Mouse (Mus musculus): ENCODE measurements at regions not wholly inside any gene's neighbourhood (a gene's known extent, or its start where the extent isn't known, plus 50 kb on each side); places are given as distances from the start of the nearest gene placed in this dataset.
A peak's percentile ranks its signal among the peaks of the same experiment; 100 is the strongest.

DNA sequence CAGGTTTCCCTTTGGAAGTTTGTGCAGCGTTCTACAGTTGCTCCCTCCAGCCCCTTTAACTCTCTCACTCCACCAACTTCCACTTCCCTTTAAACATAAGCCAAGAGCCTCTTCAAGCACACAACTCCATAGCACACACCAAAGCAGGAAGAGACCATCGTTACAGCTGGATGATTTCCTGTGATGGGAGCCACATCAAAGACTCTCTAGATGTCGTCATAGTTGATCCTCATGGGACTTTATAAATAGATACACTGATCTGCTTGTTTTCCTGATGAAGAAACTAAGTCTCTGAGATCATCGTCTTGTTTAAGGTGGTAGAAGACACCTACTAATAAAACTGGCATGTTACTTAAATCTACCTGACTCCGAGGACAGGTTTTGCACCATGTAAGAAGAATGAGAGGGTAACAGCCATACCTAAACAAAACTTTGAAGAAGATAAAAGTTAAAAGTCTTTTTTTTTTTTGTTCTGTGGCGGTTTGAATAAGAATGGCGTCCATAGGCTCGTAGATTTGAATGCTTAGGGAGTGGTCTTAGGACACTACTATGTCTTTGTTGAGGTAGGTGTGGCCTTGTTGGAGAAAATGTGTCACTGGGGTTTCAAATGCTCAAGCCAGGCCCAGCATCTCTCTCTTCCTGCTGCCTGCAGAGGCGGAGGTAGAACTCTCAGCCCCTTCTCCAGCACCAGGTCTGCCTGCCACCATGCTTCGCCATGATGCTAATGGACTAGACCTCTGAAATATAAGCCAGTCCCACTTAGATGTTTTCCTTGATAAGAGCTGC is 97.8 kb upstream of the Cnot2 start:
- WGBS = 90% methylated on average over 10 of the region's 10 CpGs

DNA sequence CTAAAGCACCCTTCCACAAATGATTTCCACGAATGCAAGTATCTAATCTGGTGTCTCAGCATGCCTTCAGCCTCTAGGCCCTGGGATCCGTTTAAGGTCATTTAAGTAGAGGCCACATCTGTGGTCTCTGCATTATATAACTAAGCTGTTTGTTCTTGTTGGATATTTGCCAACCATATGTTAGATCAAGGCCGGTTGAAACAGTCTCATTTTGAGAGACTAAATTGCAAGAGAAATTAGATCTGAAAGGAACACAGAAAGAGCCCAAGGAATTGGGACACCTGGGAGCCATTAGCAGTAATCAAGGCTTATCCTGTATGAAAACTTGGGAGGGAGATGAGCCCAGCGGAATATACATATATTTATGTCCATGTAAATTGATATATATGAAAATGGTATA is 96.6 kb upstream of the Cnot2 start:
- Histone ChIP-seq H3K27ac (replicated peaks) (no peak overlapping the region), H3K27me3 (ENCODE audit: low read depth, poor library complexity, severe bottlenecking) (no peaks in the 10 kb centered on the region), H3K36me3 (no peaks in the 10 kb centered on the region), H3K4me1 (no peaks in the 10 kb centered on the region), H3K4me3 (no peak overlapping the region), H3K9me3 (replicated peaks) (peaks cover 5% of the 10 kb centered on the region; the same call in 1 of the 2 replicates)
- no peak for DNase-seq (ENCODE audit: low spot score)
- 76% methylated on average over 4 of the region's 4 CpGs for WGBS

More for the DNA sequence above, 97.8 kb upstream of the Cnot2 start:
- no peaks in the 10 kb centered on the region for H3K27me3 ChIP-seq (ENCODE audit: low read depth, poor library complexity, severe bottlenecking)
- no peaks in the 10 kb centered on the region for H3K4me1 ChIP-seq
- H3K4me3 ChIP-seq = no peak overlapping the region
- DNase-seq (ENCODE audit: low spot score) = no peak
- no peaks in the 10 kb centered on the region for H3K36me3 ChIP-seq
- H3K9me3 ChIP-seq (replicated peaks) = peaks cover 5% of the 10 kb centered on the region; the same call in 1 of the 2 replicates
- H3K27ac ChIP-seq (replicated peaks) = no peak overlapping the region

GRCm38 (mm10) chr10:116675171-116675570 is 93.9 kb upstream of the Cnot2 start:
- 82% methylated on average over 7 of the region's 7 CpGs for WGBS
- Histone ChIP-seq H3K4me1 (no peaks in the 10 kb centered on the region), H3K27ac (replicated peaks) (no peak overlapping the region), H3K36me3 (no peaks in the 10 kb centered on the region), H3K27me3 (ENCODE audit: low read depth, poor library complexity, severe bottlenecking) (no peaks in the 10 kb centered on the region), H3K4me3 (no peak overlapping the region), H3K9me3 (replicated peaks) (no peaks in the 10 kb centered on the region)
- DNase-seq (ENCODE audit: low spot score) = no peak

DNA sequence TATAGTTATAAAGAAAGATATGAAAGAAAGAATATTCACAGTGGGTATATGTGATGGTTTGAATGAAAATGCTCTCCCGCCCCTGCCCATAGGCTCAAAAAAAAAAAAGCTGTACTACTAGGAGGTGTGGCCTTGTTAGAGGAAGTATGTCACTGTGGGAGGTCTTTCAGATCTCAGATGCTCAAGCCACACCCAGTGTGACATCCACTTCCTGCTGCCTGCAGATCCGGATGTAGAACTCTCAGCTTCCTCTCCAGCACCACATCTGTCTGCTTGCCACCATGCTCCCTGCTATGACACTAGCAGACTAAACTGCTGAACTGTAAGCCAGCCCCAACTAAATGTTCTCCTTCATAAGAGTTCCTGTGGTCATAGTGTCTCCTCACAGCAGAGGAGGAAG is 93.0 kb upstream of the Cnot2 start:
- H3K27ac ChIP-seq (replicated peaks) = no peak overlapping the region
- no peak overlapping the region for H3K4me3 ChIP-seq
- no peaks in the 10 kb centered on the region for H3K36me3 ChIP-seq
- H3K4me1 ChIP-seq = no peaks in the 10 kb centered on the region
- WGBS = 83% methylated on average over 2 of the region's 2 CpGs
- DNase-seq (ENCODE audit: low spot score) = no peak
- no peaks in the 10 kb centered on the region for H3K9me3 ChIP-seq (replicated peaks)
- no peaks in the 10 kb centered on the region for H3K27me3 ChIP-seq (ENCODE audit: low read depth, poor library complexity, severe bottlenecking)

DNA sequence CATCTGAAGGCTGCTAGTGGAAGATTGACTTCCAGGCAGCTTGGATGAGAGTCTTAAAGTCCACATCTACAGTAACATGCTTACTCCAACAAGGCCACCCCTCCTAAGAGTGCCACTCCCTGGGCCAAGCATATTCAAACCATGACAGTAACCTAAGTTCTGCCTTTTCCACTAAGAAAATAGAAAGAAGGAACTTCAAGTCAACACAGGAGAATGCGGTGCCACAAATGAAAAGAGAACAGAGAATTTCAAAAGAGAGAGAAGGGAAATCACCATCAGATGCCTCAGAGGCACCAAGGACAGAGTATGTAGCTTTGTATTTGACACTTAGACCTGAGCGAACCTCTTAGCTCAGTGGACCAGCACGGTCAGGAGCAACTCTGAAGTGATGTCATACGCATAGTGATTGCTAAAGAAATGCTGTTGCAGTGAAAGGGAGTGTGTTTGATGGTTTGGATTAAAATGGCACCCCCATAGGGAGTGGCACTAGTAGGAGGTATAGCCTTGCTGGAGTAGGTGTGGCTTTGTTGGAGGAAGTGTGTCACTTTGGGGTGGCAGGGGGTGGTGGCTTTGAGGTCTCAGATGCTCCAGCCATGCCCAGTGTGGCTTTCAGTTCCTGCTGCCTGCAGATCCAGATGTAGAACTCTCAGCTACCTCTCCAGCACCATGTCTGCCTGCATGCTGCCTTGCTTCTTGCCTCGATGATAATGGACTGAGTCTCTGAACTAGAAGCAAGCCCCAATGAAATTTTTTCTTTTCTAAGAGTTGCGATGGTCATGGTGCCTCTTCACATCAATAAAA is 77.1 kb upstream of the Cnot2 start:
- H3K9me3 ChIP-seq (replicated peaks) = no peaks in the 10 kb centered on the region
- no peaks in the 10 kb centered on the region for H3K27me3 ChIP-seq (ENCODE audit: low read depth, poor library complexity, severe bottlenecking)
- WGBS = 95% methylated on average over 6 of the region's 6 CpGs
- no peak overlapping the region for H3K4me3 ChIP-seq
- H3K4me1 ChIP-seq = peaks cover 12% of the 10 kb centered on the region
- H3K27ac ChIP-seq (replicated peaks) = no peak overlapping the region
- no peak for DNase-seq (ENCODE audit: low spot score)
- no peaks in the 10 kb centered on the region for H3K36me3 ChIP-seq

DNA sequence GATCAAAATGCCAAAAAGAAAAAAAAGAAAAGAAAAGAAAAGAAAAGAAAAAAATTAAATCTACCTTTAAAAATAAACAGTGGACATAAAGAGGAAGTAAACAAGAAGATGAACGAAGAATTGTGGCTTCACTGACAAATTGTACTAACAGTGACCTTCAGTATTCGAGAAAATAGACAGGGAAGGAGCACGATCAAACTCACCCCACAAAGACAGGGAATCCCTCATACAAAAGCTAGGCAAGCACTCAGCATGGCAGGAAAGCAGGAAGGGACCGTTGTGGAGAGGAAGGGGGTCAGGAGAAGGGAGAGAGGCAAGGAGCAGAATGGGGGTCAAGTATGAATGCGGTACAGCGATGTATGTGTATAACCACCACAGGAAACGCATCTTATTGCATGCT is 74.6 kb upstream of the Cnot2 start:
- WGBS = 73% methylated on average over 7 of the region's 7 CpGs
- H3K4me3 ChIP-seq = no peak overlapping the region
- H3K4me1 ChIP-seq = peaks cover 12% of the 10 kb centered on the region
- H3K9me3 ChIP-seq (replicated peaks) = no peaks in the 10 kb centered on the region
- H3K27me3 ChIP-seq (ENCODE audit: low read depth, poor library complexity, severe bottlenecking) = no peaks in the 10 kb centered on the region
- H3K27ac ChIP-seq (replicated peaks) = peak overlapping the region; percentile 33; the same call in 1 of the 2 replicates
- no peaks in the 10 kb centered on the region for H3K36me3 ChIP-seq
- DNase-seq (ENCODE audit: low spot score) = no peak

- Histone ChIP-seq H3K27me3 (ENCODE audit: low read depth, poor library complexity, severe bottlenecking) (no peaks in the 10 kb centered on the region), H3K4me3 (no peak overlapping the region), H3K9me3 (replicated peaks) (no peaks in the 10 kb centered on the region), H3K36me3 (no peaks in the 10 kb centered on the region), H3K27ac (replicated peaks) (no peak overlapping the region), H3K4me1 (peaks cover 12% of the 10 kb centered on the region)
- 79% methylated on average over 6 of the region's 6 CpGs for WGBS
- no peak for DNase-seq (ENCODE audit: low spot score)
Measured at GRCm38 (mm10) chr10:116655018-116655807, 73.9 kb upstream of the Cnot2 start.

DNA sequence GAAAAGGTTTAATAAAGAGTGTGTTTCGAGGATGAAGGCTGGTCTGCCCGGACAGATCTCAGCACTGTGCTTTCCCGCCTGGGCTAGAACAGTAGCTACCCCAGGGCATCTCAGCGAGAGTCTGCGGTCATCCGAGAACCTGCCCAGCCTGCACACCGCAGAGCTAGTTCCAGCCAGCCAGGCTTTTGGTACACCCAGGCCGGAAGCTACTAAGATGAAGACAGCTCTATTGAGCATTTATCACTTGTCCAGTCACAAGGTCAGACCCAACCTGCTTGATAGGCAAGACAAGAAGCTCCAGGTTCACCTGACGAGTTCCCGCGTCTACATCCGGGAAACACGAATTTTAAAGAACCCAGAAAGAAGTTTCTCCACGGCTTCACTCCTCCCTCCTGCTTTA is 72.8 kb upstream of the Cnot2 start:
- H3K27me3 ChIP-seq (ENCODE audit: low read depth, poor library complexity, severe bottlenecking) = no peaks in the 10 kb centered on the region
- H3K4me1 ChIP-seq = peaks cover 12% of the 10 kb centered on the region
- no peaks in the 10 kb centered on the region for H3K9me3 ChIP-seq (replicated peaks)
- no peak overlapping the region for H3K27ac ChIP-seq (replicated peaks)
- H3K4me3 ChIP-seq = no peak overlapping the region
- no peak for DNase-seq (ENCODE audit: low spot score)
- 93% methylated on average over 14 of the region's 14 CpGs for WGBS
- no peaks in the 10 kb centered on the region for H3K36me3 ChIP-seq

DNA sequence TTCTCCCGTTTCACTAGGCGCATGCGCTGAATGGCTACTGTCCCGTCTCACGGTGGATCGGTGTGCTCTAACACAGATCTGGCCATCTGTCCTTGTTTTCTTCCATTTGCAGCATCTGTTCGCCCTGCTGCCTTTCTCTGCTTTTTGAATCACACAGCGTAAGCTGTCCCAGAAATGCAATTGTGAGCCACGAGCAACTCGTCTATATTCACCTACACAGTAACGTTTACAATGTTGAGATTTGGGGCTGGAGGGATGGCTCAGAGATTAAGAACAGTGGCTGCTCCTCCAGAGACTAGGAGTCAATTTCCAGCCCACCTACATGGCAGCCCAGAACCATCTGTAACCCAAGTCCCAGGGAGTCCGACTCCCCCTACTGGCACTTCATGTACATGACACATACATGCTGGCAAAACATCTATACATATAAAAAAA is 72.2 kb upstream of the Cnot2 start:
- WGBS = 90% methylated on average over 12 of the region's 12 CpGs
- no peak for DNase-seq (ENCODE audit: low spot score)
- Histone ChIP-seq H3K4me1 (peaks cover 12% of the 10 kb centered on the region), H3K9me3 (replicated peaks) (no peaks in the 10 kb centered on the region), H3K36me3 (no peaks in the 10 kb centered on the region), H3K27ac (replicated peaks) (no peak overlapping the region), H3K4me3 (no peak overlapping the region), H3K27me3 (ENCODE audit: low read depth, poor library complexity, severe bottlenecking) (no peaks in the 10 kb centered on the region)

- no peak overlapping the region for H3K27ac ChIP-seq (replicated peaks)
- no peak for DNase-seq (ENCODE audit: low spot score)
- no peak overlapping the region for H3K4me3 ChIP-seq
- 93% methylated on average over 3 of the region's 3 CpGs for WGBS
- H3K9me3 ChIP-seq (replicated peaks) = no peaks in the 10 kb centered on the region
- H3K4me1 ChIP-seq = peaks cover 10% of the 10 kb centered on the region; the same call in 1 of the 2 replicates
- no peaks in the 10 kb centered on the region for H3K27me3 ChIP-seq (ENCODE audit: low read depth, poor library complexity, severe bottlenecking)
- no peaks in the 10 kb centered on the region for H3K36me3 ChIP-seq
Measured at GRCm38 (mm10) chr10:116649287-116649686, 68.0 kb upstream of the Cnot2 start.

DNA sequence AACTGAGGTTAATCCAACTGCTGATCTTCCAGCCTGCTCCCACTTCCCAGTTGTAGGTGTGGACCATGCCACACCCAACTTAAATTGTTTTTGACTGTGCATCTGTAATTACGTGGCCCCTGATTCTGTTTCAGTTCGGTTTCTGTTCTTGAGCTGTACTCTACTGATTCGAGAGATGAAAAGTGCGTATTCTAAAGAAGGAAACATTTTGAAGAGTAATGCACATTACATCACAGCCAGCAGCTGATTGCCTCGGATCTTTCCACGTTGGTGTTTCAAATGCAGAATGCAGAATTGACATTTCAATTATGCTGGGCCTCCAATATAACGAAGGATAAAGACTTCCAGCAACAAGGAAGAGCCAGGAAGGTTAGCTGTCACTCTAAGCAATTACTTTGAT is 64.7 kb upstream of the Cnot2 start:
- Histone ChIP-seq H3K27me3 (ENCODE audit: low read depth, poor library complexity, severe bottlenecking) (no peaks in the 10 kb centered on the region), H3K9me3 (replicated peaks) (no peaks in the 10 kb centered on the region), H3K4me1 (peaks cover 10% of the 10 kb centered on the region; the same call in 1 of the 2 replicates), H3K27ac (replicated peaks) (no peak overlapping the region), H3K36me3 (no peaks in the 10 kb centered on the region), H3K4me3 (no peak overlapping the region)
- 84% methylated on average over 7 of the region's 7 CpGs for WGBS
- DNase-seq (ENCODE audit: low spot score) = no peak

GRCm38 (mm10) chr10:116645631-116646030 is 64.3 kb upstream of the Cnot2 start:
- H3K9me3 ChIP-seq (replicated peaks) = no peaks in the 10 kb centered on the region
- no peak for DNase-seq (ENCODE audit: low spot score)
- no peaks in the 10 kb centered on the region for H3K36me3 ChIP-seq
- no peaks in the 10 kb centered on the region for H3K27me3 ChIP-seq (ENCODE audit: low read depth, poor library complexity, severe bottlenecking)
- no peak overlapping the region for H3K4me3 ChIP-seq
- peaks cover 10% of the 10 kb centered on the region; the same call in 1 of the 2 replicates for H3K4me1 ChIP-seq
- H3K27ac ChIP-seq (replicated peaks) = no peak overlapping the region
- 71% methylated on average over 7 of the region's 7 CpGs for WGBS
